Mouse (Mus musculus) cortical plate, adult 2 months (tissue): ENCODE data around the gene Rplp2.

Experiments
- CTCF ChIP-seq: fragments of 200-500 bp; IDR thresholded peaks from 2 replicates; pipeline ENCODE4 v1.5.1; 2011; ENCODE audit warnings: mild to moderate bottlenecking, control low read depth, low read length; ENCODE audit not compliant: insufficient read depth; ENCODE audit errors: extremely low read depth
- POLR2A ChIP-seq: fragments of 200-500 bp; IDR thresholded peaks from 2 replicates; pipeline ENCODE4 v1.6.1; 2011; ENCODE audit warnings: mild to moderate bottlenecking, low read length, control low read depth; ENCODE audit not compliant: insufficient read depth; ENCODE audit errors: extremely low read depth

DNA sequence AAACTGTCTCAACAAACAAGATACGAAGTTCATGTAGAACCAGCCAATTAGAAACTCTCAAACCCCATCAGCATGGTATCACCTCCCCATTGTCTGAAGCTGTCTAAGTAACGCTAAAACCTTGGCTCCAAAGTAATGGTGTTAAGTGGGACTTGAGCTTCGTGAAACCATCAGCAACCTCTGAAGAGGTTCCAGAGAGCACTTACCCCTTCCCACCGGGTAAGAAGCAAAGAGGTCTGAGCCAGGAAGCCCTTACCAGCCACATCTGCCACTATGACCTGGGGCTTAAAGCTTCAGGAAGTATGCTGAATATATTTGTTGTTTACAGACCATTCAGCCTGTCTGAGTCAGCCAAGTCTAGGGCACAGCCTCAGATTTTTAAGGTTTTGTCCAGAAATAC is 41.7 kb upstream of the Rplp2 start:
- TF ChIP-seq POLR2A (no peak), CTCF (no peak)
